Mouse (Mus musculus) forebrain, embryonic 14.5 days (tissue): ENCODE results near the gene Hpd. TPM values are rescaled to one million over a fixed set of nuclear protein-coding genes. Genes with fewer than 3 reads are reported as not detected.

Experiments used
- ATAC-seq: fragments of 200-750 bp; cut with Nextera tagmentation; 2 replicates; pipeline ENCODE4 v1.8.0; 2017; ENCODE audit warnings: mild to moderate bottlenecking, moderate library complexity
- DNase-seq: peaks from one replicate; pipeline ENCODE4 v3.0.0-alpha.2; 2015; ENCODE audit warnings: low spot score
- H3K27ac ChIP-seq: fragments of 300-500 bp; sonication (generic); 2 replicates; pipeline ENCODE4 v1.5.1; 2014; ENCODE audit warnings: low read depth, mild to moderate bottlenecking, control low read depth, low read length, moderate library complexity
- H3K27me3 ChIP-seq: fragments of 300-500 bp; sonication (generic); replicated peaks from 2 replicates; pipeline ENCODE4 v1.6.1; 2014; ENCODE audit warnings: low read length, control low read depth, mixed read lengths; ENCODE audit not compliant: control insufficient read depth, insufficient read depth
- H3K36me3 ChIP-seq: fragments of 300-500 bp; sonication (generic); 2 replicates; pipeline ENCODE4 v1.6.1; 2014; ENCODE audit warnings: low read length, control low read depth; ENCODE audit not compliant: control insufficient read depth, insufficient read depth
- H3K4me1 ChIP-seq: fragments of 300-500 bp; sonication (generic); 2 replicates; pipeline ENCODE4 v1.6.1; 2014; ENCODE audit warnings: antibody characterized with exemption, low read length, control low read depth; ENCODE audit not compliant: control insufficient read depth, insufficient read depth
- H3K4me2 ChIP-seq: fragments of 300-500 bp; sonication (generic); 2 replicates; pipeline ENCODE4 v1.6.1; 2014; ENCODE audit warnings: mild to moderate bottlenecking, control low read depth, low read length
- H3K4me3 ChIP-seq: fragments of 300-500 bp; sonication (generic); 2 replicates; pipeline ENCODE4 v1.5.1; 2014; ENCODE audit warnings: low read depth, low read length, control low read depth
- H3K9ac ChIP-seq: fragments of 300-500 bp; sonication (generic); 2 replicates; pipeline ENCODE4 v1.6.1; 2014; ENCODE audit warnings: mild to moderate bottlenecking, low read length, control low read depth, moderate library complexity
- H3K9me3 ChIP-seq: fragments of 300-500 bp; sonication (generic); replicated peaks from 2 replicates; pipeline ENCODE4 v1.6.1; 2016; ENCODE audit warnings: low read length, control low read depth, mixed read lengths; ENCODE audit not compliant: control insufficient read depth
- WGBS: fragments of 180-500 bp; shearing (Covaris S2); extraction: QIAGEN DNeasy Blood & Tissue Kit; methylation state at CpG from one replicate; pipeline ENCODE4 v1.1.7; 2014; 5-methylcytosine and 5-hydroxymethylcytosine counted together
- polyA plus RNA-seq: library from polyadenylated mRNA; unstranded; fragments of >200 nt; fragmentation: Nextera tagmentation; extraction: Ambion mirVana; gene quantifications from 2 replicates; pipeline ENCODE4 v1.2.1, GENCODE M21; 2014

Hpd gene
- polyA plus RNA-seq, 1 experiment from 2014 or later: not detected

DNA sequence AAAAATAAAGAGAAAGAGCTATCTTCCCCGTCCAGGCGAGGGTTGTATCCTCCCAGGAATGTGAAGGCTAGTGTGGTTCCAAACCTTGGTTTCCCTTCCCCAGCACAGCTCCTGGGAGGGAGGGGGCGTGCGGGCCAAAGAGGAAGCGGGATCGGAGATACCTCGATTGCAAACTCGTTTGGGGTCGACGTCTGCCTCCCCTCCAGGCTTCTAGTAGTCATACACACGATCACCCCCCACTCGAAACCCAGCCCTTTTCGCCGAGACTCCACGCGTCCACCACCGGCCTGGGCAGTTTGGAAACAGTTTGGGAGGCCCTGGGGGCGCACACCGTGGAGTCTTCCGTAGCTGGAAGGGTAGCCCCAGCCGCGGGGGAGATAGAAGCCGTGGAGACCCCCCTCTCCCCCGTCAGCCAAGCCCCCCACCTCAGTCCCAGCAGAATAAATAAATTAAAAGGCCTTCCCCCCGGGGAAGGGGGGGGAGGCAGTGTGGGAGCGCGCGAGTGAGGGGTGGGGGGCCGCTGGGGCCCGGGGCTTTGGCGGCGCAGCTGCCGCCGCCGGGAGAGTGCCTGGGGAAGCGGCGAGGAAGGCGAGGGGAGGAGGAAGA lies 40.9 kb downstream of the Hpd start:
- no peaks in the 10 kb centered on the region for H3K27me3 ChIP-seq
- peak overlapping the region; percentile 100 for H3K9ac ChIP-seq
- peaks cover 30% of the 10 kb centered on the region for H3K4me1 ChIP-seq
- H3K36me3 ChIP-seq: peaks cover 24% of the 10 kb centered on the region
- WGBS: 0% methylated on average over 35 of the region's 38 CpGs
- H3K4me2 ChIP-seq: peak overlapping the region; percentile 90
- H3K27ac ChIP-seq: peak overlapping the region; percentile 100
- H3K4me3 ChIP-seq: peak overlapping the region; percentile 94
- DNase-seq: peak; percentile 74
- ATAC-seq: peak; percentile 24
- H3K9me3 ChIP-seq: no peaks in the 10 kb centered on the region

DNA sequence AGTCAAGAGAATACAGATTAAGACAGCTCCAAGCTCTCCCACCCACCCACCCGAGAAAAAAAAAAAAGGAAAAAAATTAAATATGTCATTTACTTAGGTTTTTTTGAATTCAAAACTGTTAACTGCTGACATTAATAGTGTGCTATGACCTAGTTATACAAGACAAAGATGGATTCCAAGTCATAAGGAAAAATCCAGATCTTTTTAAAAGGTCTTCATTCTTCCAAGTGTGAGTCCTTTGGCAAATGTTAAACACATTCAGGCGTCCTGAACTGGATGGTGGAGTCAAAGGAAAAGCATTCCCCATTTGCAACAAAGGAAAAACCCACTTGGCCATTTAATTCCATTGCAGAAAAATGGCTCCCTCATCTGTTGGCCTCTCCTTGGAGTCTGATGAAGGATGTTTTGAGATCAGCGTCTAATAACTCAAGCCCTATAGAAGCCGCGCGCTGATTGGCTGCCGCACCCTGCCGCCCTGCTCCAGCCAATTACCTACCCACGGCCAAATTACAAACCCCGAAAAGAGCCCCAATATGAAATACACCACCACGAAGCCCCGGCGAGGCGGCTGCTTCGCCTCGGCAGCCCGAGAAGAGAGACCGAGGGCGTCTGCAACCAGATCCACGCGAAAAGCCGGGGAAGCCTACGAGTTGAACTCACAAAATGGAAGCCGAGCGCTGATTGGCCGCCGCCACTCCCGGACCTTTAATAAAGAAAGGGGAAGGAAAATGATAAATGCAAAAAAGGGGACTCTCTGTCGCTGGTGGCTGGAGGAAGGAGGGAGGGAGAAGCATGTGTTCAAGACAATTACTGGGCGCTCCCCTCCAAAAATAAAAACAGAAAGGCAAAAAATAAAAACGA lies 41.6 kb downstream of the Hpd start:
- ATAC-seq (peak; percentile 72), DNase-seq (peak; percentile 98)
- Histone ChIP-seq H3K4me3 (peak overlapping the region; percentile 94), H3K27me3 (no peaks in the 10 kb centered on the region), H3K4me1 (peaks cover 33% of the 10 kb centered on the region), H3K36me3 (peaks cover 19% of the 10 kb centered on the region; the same call in 1 of the 2 replicates), H3K9me3 (no peaks in the 10 kb centered on the region), H3K27ac (peak overlapping the region; percentile 100), H3K9ac (peak overlapping the region; percentile 100), H3K4me2 (peak overlapping the region; percentile 90)
- WGBS: under 1% methylated on average over 31 of the region's 31 CpGs

DNA sequence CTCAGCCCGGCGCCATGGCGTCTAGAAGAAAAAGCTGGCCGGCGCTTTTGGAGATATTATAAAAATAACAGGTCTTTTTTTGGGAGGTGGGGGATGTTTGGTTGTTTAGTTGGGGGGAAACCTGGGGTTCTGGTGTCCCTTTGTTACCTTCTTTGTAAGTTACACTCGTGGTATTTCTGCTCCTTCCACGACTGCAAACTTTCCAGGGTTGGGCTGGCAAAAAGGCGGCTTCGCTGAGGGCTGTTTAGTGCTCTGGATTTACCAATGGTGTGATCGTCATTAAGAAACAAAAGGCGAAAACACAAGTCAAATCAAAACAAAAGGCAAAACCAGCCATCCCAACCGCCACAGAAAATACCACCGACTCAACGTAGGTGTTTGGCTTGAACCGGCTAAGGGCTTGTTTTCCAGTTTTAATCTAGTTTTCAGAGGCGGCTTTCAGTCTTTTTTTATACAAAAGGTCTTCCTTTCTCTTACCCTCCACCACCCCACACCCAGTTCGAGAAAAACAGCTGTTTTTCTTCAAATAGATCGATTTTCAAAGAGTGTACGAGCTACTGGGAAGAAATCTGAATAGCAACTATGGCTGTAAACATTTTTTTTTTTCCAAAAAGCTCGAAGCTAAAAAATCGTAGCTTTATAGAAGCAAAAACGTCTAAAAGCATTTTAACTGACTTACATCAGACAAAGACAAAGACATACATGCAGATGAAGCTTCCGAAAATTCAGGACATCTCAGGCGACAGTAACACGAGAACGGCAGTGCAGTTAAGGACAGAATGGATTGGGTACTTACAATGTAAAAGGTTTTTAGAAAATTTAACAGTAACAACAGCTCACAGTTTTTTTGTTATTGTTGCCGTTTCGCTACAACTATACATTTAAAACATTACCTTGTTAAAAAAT lies 42.6 kb downstream of the Hpd start:
- H3K9me3 ChIP-seq: no peaks in the 10 kb centered on the region
- peak overlapping the region; percentile 100 for H3K9ac ChIP-seq
- ATAC-seq (no peak), DNase-seq (peak; percentile 67)
- H3K36me3 ChIP-seq: peaks cover 21% of the 10 kb centered on the region
- H3K27ac ChIP-seq: peak overlapping the region; percentile 100
- H3K27me3 ChIP-seq: no peaks in the 10 kb centered on the region
- H3K4me1 ChIP-seq: peaks cover 33% of the 10 kb centered on the region
- WGBS: under 1% methylated on average over 28 of the region's 28 CpGs
- peak overlapping the region; percentile 90 for H3K4me2 ChIP-seq
- peak overlapping the region; percentile 94 for H3K4me3 ChIP-seq

- Histone ChIP-seq H3K9ac (peak overlapping the region; percentile 100), H3K9me3 (no peaks in the 10 kb centered on the region), H3K4me2 (peak overlapping the region; percentile 90), H3K4me1 (peaks cover 34% of the 10 kb centered on the region), H3K4me3 (peak overlapping the region; percentile 94), H3K36me3 (peaks cover 29% of the 10 kb centered on the region), H3K27ac (peak overlapping the region; percentile 100), H3K27me3 (no peaks in the 10 kb centered on the region)
- ATAC-seq: 0 out of 2 replicates have a peak, but pooled peaks have one; percentile 5
- peak; percentile 90 for DNase-seq
- WGBS: 2% methylated on average over 39 of the region's 39 CpGs
Observed at GRCm38 (mm10) chr5:123138953-123139721, 43.4 kb downstream of the Hpd start.

DNA sequence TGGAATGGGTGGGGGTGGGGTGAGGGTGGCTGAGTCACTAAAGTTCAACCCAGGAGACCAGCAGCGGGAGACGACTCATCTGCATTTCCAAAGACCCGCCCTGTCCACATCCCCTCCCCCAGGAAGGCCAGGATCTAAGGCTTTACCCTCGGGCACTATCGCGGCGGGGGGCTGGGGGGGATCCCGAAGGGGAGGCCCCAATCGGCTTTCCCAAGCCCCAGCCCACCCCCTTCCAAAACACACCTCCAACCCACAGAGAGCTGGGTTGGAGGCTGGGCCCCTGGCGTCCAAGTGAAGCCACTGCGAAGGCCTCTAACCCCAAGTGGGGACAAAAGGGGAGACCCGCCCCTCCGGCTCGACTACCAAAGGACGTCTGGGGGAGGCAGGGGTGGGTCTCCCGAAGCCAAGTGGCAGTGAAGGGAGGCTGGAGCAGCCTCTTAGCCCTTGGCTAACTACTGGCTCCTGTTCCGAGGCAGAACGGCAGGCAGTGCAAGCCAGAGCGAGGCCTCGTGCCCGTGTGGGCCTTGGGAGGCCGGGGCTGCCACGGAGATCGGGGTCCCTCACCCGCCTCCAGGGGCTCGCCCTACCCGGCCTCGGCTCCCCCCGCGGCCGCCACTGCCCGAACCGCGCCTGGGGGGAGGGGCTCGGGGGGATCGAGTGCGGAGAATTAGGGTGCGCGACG lies 44.2 kb downstream of the Hpd start:
- Histone ChIP-seq H3K4me3 (peak overlapping the region; percentile 94), H3K27ac (peak overlapping the region; percentile 100), H3K9me3 (no peaks in the 10 kb centered on the region), H3K4me2 (peak overlapping the region; percentile 90), H3K4me1 (peaks cover 38% of the 10 kb centered on the region), H3K27me3 (no peaks in the 10 kb centered on the region), H3K9ac (peak overlapping the region; percentile 100), H3K36me3 (peaks cover 34% of the 10 kb centered on the region)
- DNase-seq (peak; percentile 83), ATAC-seq (peak; percentile 3; the same call in 1 of the 2 replicates)
- WGBS: 1% methylated on average over 34 of the region's 40 CpGs

DNA sequence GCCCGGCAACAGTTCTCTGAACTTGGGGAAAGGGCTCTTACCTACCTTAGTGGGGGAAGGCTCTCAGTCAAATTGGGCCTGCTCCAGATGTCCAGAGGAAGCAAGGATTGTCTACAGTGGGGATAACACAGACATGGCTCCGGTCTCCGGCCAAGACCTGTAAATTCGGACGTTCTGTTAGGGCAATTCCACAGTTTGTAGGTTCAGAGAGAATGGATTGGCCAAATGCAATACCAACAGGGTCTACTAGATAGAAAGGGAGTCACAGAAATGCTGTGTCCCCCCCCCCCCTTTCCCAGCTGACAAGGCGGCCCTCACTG lies 44.7 kb downstream of the Hpd start:
- 1% methylated on average over 5 of the region's 6 CpGs for WGBS
- Histone ChIP-seq H3K9me3 (no peaks in the 10 kb centered on the region), H3K4me1 (peaks cover 42% of the 10 kb centered on the region), H3K4me2 (peak overlapping the region; percentile 90), H3K27ac (peak overlapping the region; percentile 100), H3K4me3 (peak overlapping the region; percentile 94), H3K27me3 (no peaks in the 10 kb centered on the region), H3K9ac (peak overlapping the region; percentile 100), H3K36me3 (peaks cover 38% of the 10 kb centered on the region)
- DNase-seq (no peak), ATAC-seq (no peak)

DNA sequence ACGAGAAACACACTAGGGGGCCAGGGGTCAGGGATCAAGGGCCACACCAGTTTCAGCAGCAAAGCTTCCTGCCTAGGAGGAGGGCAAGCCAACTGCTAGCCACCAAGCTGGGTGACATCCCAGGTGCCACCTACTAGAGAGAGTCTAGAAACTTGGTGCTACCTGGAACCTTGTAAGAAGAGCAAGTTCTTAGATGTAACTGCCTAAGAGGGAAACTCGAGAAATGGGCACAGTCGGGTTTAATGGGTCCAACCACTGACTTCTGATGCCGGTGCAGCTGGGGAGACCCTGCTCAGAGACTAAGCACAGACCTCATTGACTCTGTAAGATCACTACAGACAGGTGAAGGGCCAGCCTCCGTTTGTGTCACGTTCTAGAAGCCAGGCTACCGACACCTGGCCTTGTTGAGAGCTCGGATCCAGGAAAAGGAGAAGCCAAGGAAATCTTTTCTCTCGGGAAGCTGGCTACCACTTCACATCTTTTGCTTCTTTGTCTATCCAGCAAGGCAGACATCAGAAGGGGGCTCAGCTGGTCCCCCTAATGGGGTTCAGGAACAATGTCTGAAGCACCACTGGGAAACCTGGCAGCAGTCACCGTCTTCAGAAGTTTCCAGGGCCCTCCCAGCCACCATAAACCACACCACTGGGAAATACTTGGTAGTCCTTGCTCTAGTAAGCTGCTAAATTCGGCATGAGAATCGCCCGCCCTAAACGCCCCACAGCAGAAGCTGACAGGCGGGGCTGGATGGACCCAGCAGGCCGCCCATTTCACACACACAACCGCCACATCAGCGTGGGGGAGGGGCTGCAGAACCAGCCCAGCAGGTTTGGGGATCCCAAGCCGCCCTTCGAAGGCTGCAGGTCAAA lies 45.2 kb downstream of the Hpd start:
- Histone ChIP-seq H3K4me3 (peak overlapping the region; percentile 94), H3K9me3 (no peaks in the 10 kb centered on the region), H3K4me2 (peak overlapping the region; percentile 90), H3K36me3 (peaks cover 40% of the 10 kb centered on the region), H3K27me3 (no peaks in the 10 kb centered on the region), H3K27ac (peak overlapping the region; percentile 100), H3K4me1 (peaks cover 48% of the 10 kb centered on the region), H3K9ac (peak overlapping the region; percentile 100)
- no peak for ATAC-seq
- 2% methylated on average over 20 of the region's 20 CpGs for WGBS
- DNase-seq: peak; percentile 74
